27 mouse cellular contexts compared by ENCODE assay signal in genomic region chr7:96342996-96343395, GRCm38 (mm10).
A peak's percentile ranks its signal among the peaks of the same experiment; 100 is the strongest.
DNase-seq lines count a peak whose midpoint lies in the region; ATAC-seq lines count a peak whose summit lies in the region.
"Had no signal": no experiment of that assay in that cellular context is flagged by ENCODE, and none has a peak within 500 bp of the region (broad histone marks: within the 10 kb centered on the region; RNA-seq: fewer than 3 reads in every experiment).

No protein-coding gene starts in this region.

- H3K4me1 ChIP-seq in forebrain, embryonic 15.5 days, result peaks cover 27% of the 10 kb centered on the region
- H3K4me1 ChIP-seq in forebrain, embryonic 16.5 days (replicated peaks; ENCODE audit: control insufficient read depth, insufficient read depth, low read length), result peaks cover 24% of the 10 kb centered on the region
- no peaks in the 10 kb centered on the region; the same call in 1 of the 2 replicates for H3K4me1 ChIP-seq in hindbrain, embryonic 14.5 days (replicated peaks; ENCODE audit: control insufficient read depth, insufficient read depth, low read length)
- no peaks in the 10 kb centered on the region for H3K4me1 ChIP-seq in hindbrain, embryonic 16.5 days (ENCODE audit: control insufficient read depth, insufficient read depth, low read depth, low read length)
- no peaks in the 10 kb centered on the region for H3K4me1 ChIP-seq in neural tube, embryonic 14.5 days (ENCODE audit: control insufficient read depth, insufficient read depth, low read length)
- H3K4me1 ChIP-seq: embryonic facial prominence, embryonic 12.5 days; embryonic facial prominence, embryonic 15.5 days; heart, embryonic 10.5 days; heart, embryonic 13.5 days; intestine, embryonic 15.5 days had no signal

- no peak overlapping the region for H3K4me2 ChIP-seq in forebrain, embryonic 15.5 days (replicated peaks)
- H3K4me2 ChIP-seq in forebrain, embryonic 16.5 days (ENCODE audit: low read length), result no peak overlapping the region
- no peak overlapping the region for H3K4me2 ChIP-seq in hindbrain, embryonic 14.5 days (replicated peaks)
- H3K4me2 ChIP-seq in hindbrain, embryonic 16.5 days (ENCODE audit: low read length), result no peak overlapping the region
- no peak overlapping the region for H3K4me2 ChIP-seq in neural tube, embryonic 14.5 days (ENCODE audit: low read depth, low read length)
- H3K4me2 ChIP-seq: embryonic facial prominence, embryonic 12.5 days; embryonic facial prominence, embryonic 15.5 days; forebrain, embryonic 12.5 days; heart, embryonic 13.5 days; hindbrain, embryonic 12.5 days; intestine, embryonic 15.5 days had no signal

- H3K27me3 ChIP-seq in forebrain, embryonic 15.5 days, result no peaks in the 10 kb centered on the region
- no peaks in the 10 kb centered on the region for H3K27me3 ChIP-seq in forebrain, embryonic 16.5 days (replicated peaks; ENCODE audit: control insufficient read depth, insufficient read depth, low read length)
- no peaks in the 10 kb centered on the region for H3K27me3 ChIP-seq in hindbrain, embryonic 14.5 days (ENCODE audit: control insufficient read depth, insufficient read depth, low read length)
- H3K27me3 ChIP-seq in hindbrain, embryonic 16.5 days (replicated peaks; ENCODE audit: control insufficient read depth, insufficient read depth, low read length), result no peaks in the 10 kb centered on the region
- no peaks in the 10 kb centered on the region for H3K27me3 ChIP-seq in neural tube, embryonic 14.5 days (ENCODE audit: control insufficient read depth, insufficient read depth, low read length)
- H3K27me3 ChIP-seq: CH12.LX; embryonic facial prominence, embryonic 12.5 days; embryonic facial prominence, embryonic 15.5 days; forebrain, embryonic 12.5 days; hindbrain, embryonic 12.5 days; intestine, embryonic 15.5 days; Patski had no signal

- no peak for DNase-seq in hindbrain, embryonic 14.5 days (ENCODE audit: low spot score)
- no peak for DNase-seq in adrenal gland, postnatal 4 days (ENCODE audit: low spot score in 2 of 2)
- DNase-seq: adrenal gland, postnatal 10 days; adrenal gland, postnatal 36 days; B cell, adult 2 months; cerebellum, adult 11 months; cerebellum, adult 2 months; cerebellum, adult 9-11 months; cerebellum, postnatal 25 days; gastrocnemius, postnatal 25 days; heart, adult 2 months; heart, postnatal 14 days; kidney, adult 11 months had no signal

- no peak overlapping the region for H3K9ac ChIP-seq in forebrain, embryonic 15.5 days (replicated peaks)
- no peak overlapping the region for H3K9ac ChIP-seq in forebrain, embryonic 16.5 days (replicated peaks; ENCODE audit: low read depth, low read length)
- H3K9ac ChIP-seq in hindbrain, embryonic 14.5 days, result no peak overlapping the region
- no peak overlapping the region for H3K9ac ChIP-seq in hindbrain, embryonic 16.5 days (ENCODE audit: low read depth, low read length)
- H3K9ac ChIP-seq in neural tube, embryonic 14.5 days (replicated peaks; ENCODE audit: low read depth, low read length), result no peak overlapping the region
- H3K9ac ChIP-seq: embryonic facial prominence, embryonic 12.5 days; embryonic facial prominence, embryonic 15.5 days; forebrain, embryonic 12.5 days; heart, embryonic 13.5 days; hindbrain, embryonic 12.5 days; intestine, embryonic 15.5 days had no signal

- no peaks in the 10 kb centered on the region for H3K9me3 ChIP-seq in forebrain, embryonic 15.5 days
- no peaks in the 10 kb centered on the region for H3K9me3 ChIP-seq in forebrain, embryonic 16.5 days (ENCODE audit: control insufficient read depth, low read length)
- no peaks in the 10 kb centered on the region for H3K9me3 ChIP-seq in hindbrain, embryonic 14.5 days (ENCODE audit: control insufficient read depth, low read length)
- H3K9me3 ChIP-seq in hindbrain, embryonic 16.5 days (ENCODE audit: control insufficient read depth, low read length), result no peaks in the 10 kb centered on the region
- H3K9me3 ChIP-seq in neural tube, embryonic 14.5 days (ENCODE audit: control insufficient read depth, low read length), result no peaks in the 10 kb centered on the region
- H3K9me3 ChIP-seq: embryonic facial prominence, embryonic 12.5 days; embryonic facial prominence, embryonic 15.5 days; forebrain, embryonic 12.5 days; heart, embryonic 10.5 days; heart, embryonic 13.5 days; hindbrain, embryonic 12.5 days; intestine, embryonic 15.5 days had no signal

- no peaks in the 10 kb centered on the region for H3K36me3 ChIP-seq in forebrain, embryonic 15.5 days
- H3K36me3 ChIP-seq in forebrain, embryonic 16.5 days (ENCODE audit: control insufficient read depth, insufficient read depth), result no peaks in the 10 kb centered on the region
- H3K36me3 ChIP-seq in hindbrain, embryonic 14.5 days (replicated peaks; ENCODE audit: control insufficient read depth, insufficient read depth), result no peaks in the 10 kb centered on the region
- H3K36me3 ChIP-seq in hindbrain, embryonic 16.5 days (ENCODE audit: control insufficient read depth, insufficient read depth, low read length), result no peaks in the 10 kb centered on the region
- H3K36me3 ChIP-seq in neural tube, embryonic 14.5 days (ENCODE audit: control insufficient read depth, insufficient read depth, low read length), result no peaks in the 10 kb centered on the region
- H3K36me3 ChIP-seq: embryonic facial prominence, embryonic 12.5 days; embryonic facial prominence, embryonic 15.5 days; forebrain, embryonic 12.5 days; G1E; heart, embryonic 10.5 days; heart, embryonic 13.5 days; hindbrain, embryonic 12.5 days; intestine, embryonic 15.5 days had no signal

- 66% methylated on average over 6 of the region's 6 CpGs for WGBS in forebrain, embryonic 15.5 days
- 66% methylated on average over 6 of the region's 6 CpGs for WGBS in forebrain, embryonic 16.5 days
- WGBS in hindbrain, embryonic 14.5 days, result 77% methylated on average over 6 of the region's 6 CpGs
- 70% methylated on average over 6 of the region's 6 CpGs for WGBS in hindbrain, embryonic 16.5 days
- 67% methylated on average over 6 of the region's 6 CpGs for WGBS in neural tube, embryonic 14.5 days

- 0 out of 2 replicates have a peak, but pooled peaks have one; percentile 20 for ATAC-seq in forebrain, embryonic 15.5 days (replicated peaks)
- no peak for ATAC-seq in forebrain, embryonic 16.5 days
- peak; percentile 53; the same call in 1 of the 2 replicates for ATAC-seq in hindbrain, embryonic 14.5 days (ENCODE audit: low FRiP score)
- ATAC-seq in hindbrain, embryonic 16.5 days, result no peak
- peak; percentile 47; the same call in 1 of the 2 replicates for ATAC-seq in neural tube, embryonic 14.5 days (ENCODE audit: low read depth)
- ATAC-seq: intestine, embryonic 15.5 days; Patski had no signal

- no peak overlapping the region for H3K27ac ChIP-seq in forebrain, embryonic 15.5 days (replicated peaks)
- H3K27ac ChIP-seq in forebrain, embryonic 16.5 days (ENCODE audit: low read length), result no peak overlapping the region
- no peak overlapping the region for H3K27ac ChIP-seq in hindbrain, embryonic 14.5 days
- no peak overlapping the region for H3K27ac ChIP-seq in hindbrain, embryonic 16.5 days (ENCODE audit: low read depth, low read length)
- no peak overlapping the region for H3K27ac ChIP-seq in neural tube, embryonic 14.5 days (ENCODE audit: low read depth, low read length)
- H3K27ac ChIP-seq: embryonic facial prominence, embryonic 12.5 days; embryonic facial prominence, embryonic 15.5 days; forebrain, embryonic 12.5 days; heart, adult 2 months; heart, embryonic 10.5 days; heart, embryonic 13.5 days; hindbrain, embryonic 12.5 days; intestine, embryonic 15.5 days had no signal

- no peak overlapping the region for H3K4me3 ChIP-seq in forebrain, embryonic 15.5 days
- H3K4me3 ChIP-seq in forebrain, embryonic 16.5 days (replicated peaks; ENCODE audit: low read length), result no peak overlapping the region
- H3K4me3 ChIP-seq in hindbrain, embryonic 14.5 days (replicated peaks; ENCODE audit: low read length), result no peak overlapping the region
- H3K4me3 ChIP-seq in hindbrain, embryonic 16.5 days (ENCODE audit: low read length), result no peak overlapping the region
- no peak overlapping the region for H3K4me3 ChIP-seq in neural tube, embryonic 14.5 days (ENCODE audit: low read depth, low read length)
- H3K4me3 ChIP-seq: embryonic facial prominence, embryonic 12.5 days; embryonic facial prominence, embryonic 15.5 days; forebrain, embryonic 12.5 days; heart, adult 2 months; heart, embryonic 10.5 days; heart, embryonic 13.5 days; hindbrain, embryonic 12.5 days; intestine, embryonic 15.5 days had no signal

Comparison
In these comparisons a context has a peak if more than half of its experiments do, and no peak if none do; other contexts are left out.
1. ATAC-seq: peak in forebrain, embryonic 15.5 days (single experiment), hindbrain, embryonic 14.5 days (single experiment) and neural tube, embryonic 14.5 days (single experiment); none in forebrain, embryonic 16.5 days (single experiment) and hindbrain, embryonic 16.5 days (single experiment).